Mouse (Mus musculus) gastrocnemius, postnatal 36 days (tissue): ENCODE data around the gene Apoc2. TPM values are rescaled to one million over a fixed set of nuclear protein-coding genes. Genes with fewer than 3 reads are reported as not detected.

Experiments used
- DNase-seq, 2 experiments: peaks; one replicate each; pipeline ENCODE4 v3.0.0; 2022
- intact Hi-C: fragments of 180-260 bp; cut with DNase I; formaldehyde crosslinking; loops from one replicate; pipeline ENCODE4 v1.15.1; 2025
- total RNA-seq, 2 experiments: library from RNA; stranded (reverse); gene quantifications; 2 replicates each; pipeline ENCODE4 v1.2.3; 2021

Gene Apoc2
- total RNA-seq, 2 experiments from 2014 or later = 0.99 TPM; not detected in 1

DNA sequence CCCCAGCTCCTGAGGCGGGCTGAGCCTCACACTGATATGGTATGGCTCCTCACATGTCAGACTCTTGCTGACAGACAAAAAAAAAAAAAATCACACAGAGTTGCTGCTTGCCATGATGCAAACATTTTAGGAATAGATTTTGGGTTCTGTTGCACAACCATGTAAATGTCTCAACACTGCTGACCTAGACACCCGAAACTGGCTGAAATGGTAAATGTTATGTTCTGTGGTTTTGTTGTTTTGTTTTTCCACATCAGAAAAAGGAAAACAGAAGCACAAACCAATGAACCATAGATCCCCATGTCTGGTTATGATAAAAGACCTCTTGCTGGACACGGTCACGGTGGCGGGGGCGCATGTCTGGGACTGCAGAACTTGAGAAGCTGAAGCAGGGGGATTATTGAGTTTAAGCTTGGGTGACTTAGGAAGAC, 6.0 kb upstream of the Apoc2 start:
- DNase-seq = no peak
- intact Hi-C loops = no loop called here

DNA sequence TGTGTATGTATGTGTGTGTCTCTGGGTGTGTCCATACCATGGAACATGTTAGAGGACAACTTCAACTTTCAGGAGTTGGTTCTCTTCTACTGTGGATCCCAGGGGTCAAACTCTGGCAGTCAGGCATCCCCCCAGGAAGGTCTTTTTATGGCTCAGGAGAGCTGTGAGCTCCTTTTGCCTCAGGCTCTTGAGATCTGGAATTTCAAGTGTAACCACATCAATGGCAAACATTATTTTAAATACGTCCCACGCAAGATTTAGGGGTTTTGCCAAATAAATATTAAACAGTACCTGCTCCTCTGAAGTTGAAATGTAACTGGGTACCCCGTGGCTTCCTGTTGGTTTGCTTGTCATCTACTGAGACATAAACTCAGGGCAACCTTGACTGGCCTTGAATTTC, 5.2 kb upstream of the Apoc2 start:
- intact Hi-C loops = no loop called here
- no peak for DNase-seq

DNA sequence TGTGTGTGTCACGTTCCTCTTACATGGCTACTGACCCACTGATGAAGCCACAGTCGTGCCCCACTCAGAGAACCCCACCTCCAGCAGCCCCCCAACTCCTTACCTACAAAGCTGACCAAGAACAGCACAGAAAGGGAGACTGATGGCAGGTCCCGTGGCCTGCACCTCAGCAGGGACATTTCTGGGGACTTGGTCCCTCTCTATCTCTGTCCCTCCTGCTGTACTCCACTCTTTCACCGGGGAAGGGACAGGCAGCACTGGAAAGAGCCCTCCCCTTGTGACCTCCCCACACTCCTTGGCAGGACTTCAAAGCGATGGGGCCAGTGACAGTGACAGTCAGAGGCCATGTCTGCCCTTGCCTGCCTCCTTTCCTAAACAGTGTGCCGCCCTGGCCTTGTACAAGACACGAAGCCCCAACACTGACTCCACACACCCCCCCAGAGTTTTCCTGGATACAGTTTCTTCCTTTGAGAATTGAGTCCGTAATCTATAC, 3.5 kb upstream of the Apoc2 start, which contains the start of the genes Gm44805 and Apoc4:
Gene Gm44805, minus strand, starts transcription at position 222 of the 493 bp plus-strand sequence.
Gene Apoc4, minus strand, starts transcription at position 278 of the 493 bp plus-strand sequence.
- no peak for DNase-seq
- intact Hi-C loops = no loop called here

DNA sequence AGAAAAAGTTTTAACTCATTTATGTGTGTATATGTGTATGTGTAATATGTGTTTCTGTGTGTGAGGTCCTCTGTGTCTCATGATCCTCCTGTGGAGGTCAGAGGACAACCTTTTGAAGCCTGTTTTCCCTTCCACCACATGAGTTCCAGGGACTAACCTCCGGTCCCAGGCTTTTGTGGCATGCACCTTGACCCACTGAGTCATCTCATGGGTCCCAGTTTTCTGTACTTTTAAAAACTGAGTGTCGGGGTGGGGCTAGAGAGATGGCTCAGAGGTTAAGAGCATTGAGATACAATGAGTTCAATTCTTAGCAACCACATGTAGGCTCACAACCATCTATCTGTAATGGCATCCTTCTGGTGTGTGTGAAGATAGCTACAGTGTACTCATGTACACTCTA, 3.0 kb upstream of the Apoc2 start:
- intact Hi-C loops = no loop called here
- no peak for DNase-seq

DNA sequence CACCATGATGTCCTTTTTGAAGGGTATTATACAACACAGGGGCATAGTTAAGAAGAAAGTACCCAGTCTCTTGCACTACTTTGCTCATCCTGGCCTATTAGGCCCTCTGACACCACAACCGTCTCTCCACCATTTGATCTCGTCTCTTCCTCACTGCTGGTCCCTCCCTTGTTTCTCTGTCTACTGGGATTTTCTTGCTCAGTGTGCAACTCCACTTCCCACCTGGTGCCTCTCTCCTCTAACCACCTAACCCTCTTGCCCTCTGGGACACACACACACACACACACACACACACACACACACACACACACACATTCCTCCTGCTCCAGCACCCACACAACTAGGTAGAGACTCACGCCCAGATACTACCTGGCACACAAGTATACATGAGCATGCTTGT, 1.2 kb upstream of the Apoc2 start:
- intact Hi-C loops = loop anchor here (10.0 kb wide), 1 partner anchor 116 kb away; the partner anchor contains the start of gene Cblc
- no peak for DNase-seq

DNA sequence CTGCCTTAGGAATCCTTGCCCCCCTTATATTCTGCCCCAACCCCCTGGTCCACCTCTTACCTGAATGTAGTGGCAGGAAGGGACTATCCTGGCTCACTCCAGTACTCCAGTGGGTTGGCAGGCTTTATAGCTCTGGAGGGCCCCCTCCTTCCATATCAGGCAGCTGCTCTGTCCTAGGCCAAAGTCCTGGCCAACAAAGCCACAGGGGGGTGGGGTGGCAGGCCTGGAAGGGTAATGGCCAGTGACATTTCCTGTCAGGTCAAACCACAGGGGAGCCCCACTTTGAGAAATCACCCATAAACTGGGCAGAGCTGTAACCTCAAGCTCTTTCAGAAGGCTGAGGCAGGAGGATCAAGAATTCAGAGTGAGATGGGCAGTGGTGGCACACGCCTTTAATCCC, 1.1 kb downstream of the Apoc2 start:
- intact Hi-C loops = loop anchor here (10.0 kb wide), 1 partner anchor 118 kb away; the partner anchor contains the start of gene Cblc
- no peak for DNase-seq

DNA sequence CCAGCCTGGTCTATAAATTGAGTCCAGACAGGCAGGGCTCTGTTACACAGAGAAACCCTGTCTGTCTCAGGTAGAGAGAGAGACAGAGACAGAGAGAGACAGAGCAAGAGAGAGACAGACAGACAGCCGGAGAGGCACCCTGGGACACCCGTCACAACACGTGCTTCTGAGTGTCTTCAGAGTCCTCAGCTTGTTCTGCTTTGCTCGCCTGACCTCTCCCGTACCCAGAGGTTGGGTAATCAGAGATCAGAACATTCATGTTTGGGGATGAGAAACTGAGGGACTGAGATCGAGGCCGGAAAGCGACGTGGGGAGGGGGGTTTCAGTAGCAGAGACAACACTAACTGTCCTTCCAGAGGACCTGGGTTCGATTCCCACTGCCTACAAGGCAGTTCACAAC, 1.9 kb downstream of the Apoc2 start:
- no peak for DNase-seq

DNA sequence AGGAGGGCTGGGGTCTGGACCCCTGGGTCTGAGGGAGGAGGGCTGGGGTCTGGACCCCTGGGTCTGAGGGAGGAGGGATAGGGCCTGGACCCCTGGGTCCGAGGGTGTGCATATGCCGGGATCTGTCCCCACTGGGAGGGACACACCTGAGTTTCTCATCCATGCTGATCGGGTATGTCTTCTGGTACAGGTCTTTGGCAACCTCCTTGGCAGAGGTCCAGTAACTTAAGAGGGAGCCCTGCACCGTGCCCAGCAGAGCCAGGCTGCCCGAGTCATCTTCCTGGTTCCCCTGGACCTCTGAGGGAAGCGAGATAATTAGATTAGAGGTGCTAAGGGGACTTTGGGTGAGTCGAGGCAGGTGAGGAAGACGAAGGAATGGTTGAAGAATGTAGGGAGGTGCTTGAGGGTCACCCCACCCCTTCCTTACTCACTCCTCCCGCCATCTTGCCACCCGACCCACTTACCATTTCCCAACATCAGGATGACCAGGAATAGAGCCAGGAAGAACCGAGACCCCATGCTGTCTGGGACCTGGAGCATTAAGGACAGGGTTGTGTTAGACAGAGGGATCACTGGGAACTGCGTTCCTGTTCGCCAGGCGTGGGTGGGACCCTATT, 4.5 kb downstream of the Apoc2 start:
- no peak for DNase-seq

More for the DNA sequence above, 1.9 kb downstream of the Apoc2 start:
- intact Hi-C loops = loop anchor here (10.0 kb wide), 1 partner anchor 119 kb away; the partner anchor contains the start of gene Cblc

DNA sequence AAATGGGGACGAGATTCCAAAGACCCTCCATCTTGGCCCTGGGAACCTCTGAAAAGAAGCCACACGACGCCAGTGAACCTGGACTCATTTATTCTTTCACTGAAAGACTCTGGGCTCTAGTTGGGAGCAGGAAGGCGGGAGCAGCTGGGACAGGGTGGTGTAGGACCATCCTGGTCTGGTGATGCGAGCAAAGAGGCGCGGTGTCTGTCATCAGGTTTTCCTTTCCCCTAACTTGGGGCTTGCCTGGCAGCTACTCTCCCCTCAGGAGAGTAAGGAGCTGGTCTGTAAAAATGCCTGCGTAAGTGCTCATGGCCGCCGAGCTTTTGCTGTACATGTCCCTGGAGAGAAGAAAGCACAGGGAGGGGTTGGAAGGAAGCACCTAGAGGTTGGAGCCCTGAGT, 6.2 kb downstream of the Apoc2 start:
- DNase-seq = no peak
- intact Hi-C loops = loop anchor here (10.0 kb wide), 1 partner anchor 123 kb away; the partner anchor contains the start of gene Cblc

More for the DNA sequence above, 4.5 kb downstream of the Apoc2 start:
- intact Hi-C loops = loop anchor here (10.0 kb wide), 1 partner anchor 122 kb away; the partner anchor contains the start of gene Cblc

DNA sequence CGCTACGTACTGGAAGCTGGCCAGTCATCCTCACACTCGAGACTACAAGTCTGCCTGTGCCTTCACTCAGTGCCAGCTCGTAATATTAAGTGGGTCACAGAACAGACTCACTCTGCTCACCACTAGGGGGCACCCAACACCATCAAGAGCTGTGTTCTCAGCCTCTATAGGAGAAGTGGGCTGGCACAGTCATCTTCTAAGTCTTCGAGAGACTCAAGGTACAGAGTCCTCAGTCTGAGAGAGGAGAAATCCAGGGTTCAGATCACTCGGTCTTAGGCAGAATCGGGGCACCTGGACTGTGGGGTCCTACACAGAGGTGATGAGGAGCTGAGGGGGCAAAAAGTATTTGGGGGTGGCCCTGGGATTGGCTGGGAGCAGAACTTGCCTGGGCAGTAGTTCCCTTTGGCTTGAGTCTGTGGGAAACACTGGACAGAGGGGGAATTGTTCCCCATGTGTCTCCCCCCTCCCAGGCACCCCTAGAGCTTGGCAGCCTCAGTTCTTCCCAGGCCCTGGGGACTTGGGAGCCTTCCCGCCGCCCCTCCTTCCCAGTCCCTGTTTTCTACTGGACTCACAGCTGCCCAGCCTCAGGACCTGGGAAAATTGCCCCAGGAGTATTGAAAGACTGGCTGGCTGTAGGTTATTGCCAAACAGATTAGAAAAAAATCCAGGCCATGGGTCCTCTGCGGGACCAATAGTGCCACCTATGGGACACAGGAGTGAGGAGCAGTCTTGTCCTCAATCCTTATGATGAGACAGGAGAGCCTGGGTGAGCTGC, 8.6 kb downstream of the Apoc2 start:
- intact Hi-C loops = loop anchor here (2.0 kb wide), 1 partner anchor 44 kb away; no protein-coding TSS in a partner anchor
- DNase-seq = peak; percentile 78 to 89

DNA sequence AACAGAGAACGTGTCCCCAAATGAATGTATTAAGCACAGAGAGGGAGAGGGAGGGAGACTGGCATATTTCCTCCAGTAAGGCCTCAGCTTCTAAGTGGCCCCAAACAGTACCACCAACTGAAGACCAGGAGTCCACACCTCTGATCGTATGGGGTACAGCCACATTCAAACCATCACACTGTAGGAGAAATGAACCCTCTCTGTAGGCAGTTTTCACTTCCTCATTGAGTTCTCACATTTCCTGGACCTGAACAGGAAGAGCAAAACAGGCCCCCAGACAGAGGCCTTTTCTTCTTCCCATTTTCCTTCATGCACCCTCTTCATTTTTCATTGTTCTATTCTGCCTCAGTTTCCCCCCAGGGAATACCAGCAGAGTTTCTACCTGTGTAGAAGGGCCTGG, 10.3 kb downstream of the Apoc2 start:
- no peak for DNase-seq
- intact Hi-C loops = no loop called here

DNA sequence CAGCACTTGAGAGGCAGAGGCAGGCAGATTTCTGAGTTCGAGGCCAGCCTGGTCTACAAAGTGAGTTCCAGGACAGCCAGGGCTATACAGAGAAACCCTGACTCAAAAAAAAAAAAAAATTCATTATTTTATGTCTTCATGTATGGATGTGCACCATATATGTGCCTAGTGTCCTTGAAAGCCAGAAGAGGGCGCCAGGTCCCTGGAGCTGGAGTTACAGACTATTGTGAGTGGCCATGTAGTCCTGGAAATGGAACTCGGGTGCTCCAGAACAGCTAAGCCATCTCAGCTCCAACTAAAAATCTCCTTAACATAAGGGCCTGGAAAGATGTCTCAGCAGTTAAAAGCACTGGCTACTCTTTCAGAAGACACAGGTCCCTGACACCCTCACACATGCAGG, 11.0 kb downstream of the Apoc2 start:
- intact Hi-C loops = no loop called here
- no peak for DNase-seq

DNA sequence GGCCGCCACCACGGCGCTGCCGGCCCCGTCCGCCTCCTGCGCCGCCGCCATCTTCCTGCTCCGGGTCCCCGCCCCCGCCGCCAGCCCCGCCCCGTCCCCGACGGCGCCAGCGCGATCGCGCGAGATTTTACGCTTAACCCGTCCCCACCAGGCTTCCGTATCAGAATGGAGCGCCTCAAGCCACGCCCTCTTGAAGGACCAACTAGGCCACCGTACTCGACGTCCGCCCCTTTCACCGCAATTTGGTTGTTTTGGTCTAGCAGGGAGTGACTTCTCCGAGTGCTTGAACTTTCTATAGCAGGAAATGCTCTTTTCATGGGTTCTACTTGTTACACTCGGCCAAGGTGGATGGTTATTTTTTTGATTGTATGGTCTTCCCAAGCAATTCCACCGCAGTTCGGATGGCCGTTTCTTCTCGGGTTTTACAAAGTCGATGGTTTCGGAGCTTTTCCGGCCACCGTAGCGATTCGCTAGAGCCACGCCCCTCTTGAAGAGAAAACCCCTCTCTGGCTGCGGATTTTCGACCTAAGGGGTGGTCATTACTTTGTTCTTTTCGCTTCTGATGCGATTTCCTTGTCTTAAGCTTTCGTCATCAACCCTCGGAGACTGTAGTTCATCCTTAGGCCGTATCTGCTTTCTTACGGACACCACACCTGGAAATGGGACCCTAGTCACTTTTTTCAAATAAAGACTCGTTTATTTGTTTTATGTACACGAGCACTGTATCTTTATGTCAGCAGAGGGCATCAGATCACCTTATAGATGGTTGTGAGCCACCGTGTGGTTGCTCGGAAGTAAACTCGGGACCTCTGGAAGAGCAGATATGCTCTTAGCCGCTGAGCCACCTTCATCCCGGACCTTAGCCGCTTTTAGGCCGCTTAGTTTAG, 12.5 kb downstream of the Apoc2 start, which contains the start of gene Clptm1:
Gene Clptm1, minus strand, starts transcription at position 79 of the 887 bp plus-strand sequence.
- peak; percentile 91 to 96 for DNase-seq
- intact Hi-C loops = no loop called here

DNA sequence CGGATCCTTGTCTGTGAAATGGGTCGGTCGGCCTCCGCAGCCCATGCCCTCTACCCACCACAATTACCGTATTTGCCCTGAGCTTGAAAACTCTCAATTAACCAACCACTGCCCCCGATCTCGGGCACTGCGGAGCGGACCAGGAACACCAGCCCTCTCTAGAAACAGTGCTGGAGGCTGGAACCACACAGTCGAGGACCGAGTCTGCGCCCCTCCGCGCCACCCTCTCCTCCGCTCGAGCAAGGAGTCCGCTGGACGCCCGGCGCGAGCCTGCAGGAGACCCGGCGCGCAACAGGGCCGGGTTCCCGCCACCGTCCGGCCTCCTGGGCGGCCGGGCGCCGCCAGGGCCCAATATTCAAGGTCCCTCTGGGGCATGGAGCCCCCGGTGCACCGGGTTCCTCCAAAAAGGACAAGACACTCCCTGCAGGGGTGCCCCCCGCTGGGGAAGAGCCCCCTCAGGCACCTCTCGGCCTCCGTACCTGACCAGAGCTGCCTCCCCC, 13.2 kb downstream of the Apoc2 start:
- intact Hi-C loops = no loop called here

DNA sequence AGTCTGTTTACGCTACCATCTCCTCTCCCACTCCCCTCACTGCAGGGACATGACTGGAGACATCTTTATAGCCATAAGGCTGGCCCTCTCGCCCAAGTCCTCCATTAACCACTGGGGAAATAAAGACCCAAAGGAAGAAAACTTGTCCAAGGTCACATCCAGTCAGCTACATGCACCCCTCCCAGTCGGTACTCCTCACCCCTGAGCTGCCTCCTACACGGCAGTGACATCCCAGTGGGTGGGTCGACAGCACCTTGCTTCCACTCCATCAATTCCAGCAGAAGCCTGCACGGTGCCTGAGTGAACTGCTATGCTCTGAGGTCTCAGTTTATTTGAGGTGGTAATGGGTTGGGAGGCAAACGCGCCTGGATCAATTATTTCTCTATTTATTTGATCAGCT, 13.8 kb downstream of the Apoc2 start:
- intact Hi-C loops = no loop called here
- DNase-seq = no peak

More for the DNA sequence above, 13.2 kb downstream of the Apoc2 start:
- no peak for DNase-seq

DNA sequence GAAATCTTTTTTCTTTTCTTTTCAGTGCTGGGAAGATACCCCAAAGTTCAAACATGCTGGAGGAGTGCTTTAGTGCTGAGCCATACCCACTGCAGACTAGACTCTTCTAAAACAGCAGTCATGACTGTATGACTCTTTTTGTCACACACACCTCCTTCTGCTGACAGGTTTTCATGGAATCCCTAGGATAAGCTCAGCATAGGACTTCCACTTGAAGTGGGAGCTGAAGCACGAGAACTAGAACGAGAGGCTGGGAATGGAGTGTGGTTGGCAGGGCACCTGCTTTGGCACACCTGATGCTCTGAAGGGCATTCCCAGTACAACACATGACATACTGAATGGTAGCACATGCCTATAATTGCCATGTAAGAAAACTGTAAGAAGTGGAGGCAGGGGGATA, 25.1 kb downstream of the Apoc2 start:
- intact Hi-C loops = no loop called here
- DNase-seq = no peak

DNA sequence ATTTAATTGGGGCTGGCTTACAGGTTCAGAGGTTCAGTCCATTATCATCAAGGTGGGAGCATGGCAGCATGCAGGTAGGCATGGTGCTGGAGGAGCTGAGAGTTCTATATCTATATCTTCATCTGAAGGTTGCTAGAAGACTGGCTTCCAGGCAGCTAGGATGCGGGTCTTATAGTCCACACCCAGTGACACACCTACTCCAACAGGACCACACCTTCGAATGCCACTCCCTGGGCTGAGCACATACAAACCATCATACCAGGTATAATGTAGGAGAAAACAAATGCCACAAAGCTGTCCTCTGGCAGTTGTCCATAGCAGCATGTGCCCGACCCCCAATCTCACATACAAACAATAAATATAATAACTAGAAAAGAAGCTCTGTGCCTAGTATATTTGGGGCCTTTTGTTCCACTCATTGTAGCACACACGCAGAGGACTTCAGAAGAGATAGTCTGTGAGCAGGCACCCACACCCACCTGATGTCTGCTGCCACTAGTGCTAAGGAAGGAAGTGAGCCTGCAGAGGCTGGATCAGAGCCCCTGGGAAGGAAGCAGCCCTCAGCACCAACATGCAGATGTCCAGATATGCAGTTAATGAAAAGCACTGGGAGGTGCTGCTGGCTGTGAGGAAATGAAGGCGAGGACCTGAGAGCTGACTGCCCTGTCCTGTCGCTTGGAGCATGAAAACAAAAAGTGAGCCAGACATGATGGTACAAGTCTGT, 26.5 kb downstream of the Apoc2 start:
- no peak for DNase-seq
- intact Hi-C loops = no loop called here

DNA sequence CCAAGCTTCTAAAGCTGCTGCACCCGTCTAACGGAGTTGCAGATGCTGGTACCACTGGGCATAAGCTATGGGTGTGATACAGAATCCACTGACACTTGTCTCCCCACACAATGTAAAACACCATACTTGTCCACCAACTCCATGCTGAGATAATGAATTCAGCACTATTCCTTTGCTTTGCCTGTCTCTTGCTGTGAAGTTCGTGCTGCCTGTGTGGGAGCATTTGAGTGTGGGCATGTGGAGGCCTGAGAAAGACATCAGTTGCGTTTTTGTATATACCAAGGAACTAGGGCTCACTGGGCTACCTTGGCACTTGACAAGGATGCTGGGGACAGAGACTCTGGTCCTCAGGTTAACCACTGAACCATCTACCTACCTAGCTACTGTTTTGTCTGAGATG, 36.5 kb downstream of the Apoc2 start:
- intact Hi-C loops = no loop called here
- DNase-seq = no peak

DNA sequence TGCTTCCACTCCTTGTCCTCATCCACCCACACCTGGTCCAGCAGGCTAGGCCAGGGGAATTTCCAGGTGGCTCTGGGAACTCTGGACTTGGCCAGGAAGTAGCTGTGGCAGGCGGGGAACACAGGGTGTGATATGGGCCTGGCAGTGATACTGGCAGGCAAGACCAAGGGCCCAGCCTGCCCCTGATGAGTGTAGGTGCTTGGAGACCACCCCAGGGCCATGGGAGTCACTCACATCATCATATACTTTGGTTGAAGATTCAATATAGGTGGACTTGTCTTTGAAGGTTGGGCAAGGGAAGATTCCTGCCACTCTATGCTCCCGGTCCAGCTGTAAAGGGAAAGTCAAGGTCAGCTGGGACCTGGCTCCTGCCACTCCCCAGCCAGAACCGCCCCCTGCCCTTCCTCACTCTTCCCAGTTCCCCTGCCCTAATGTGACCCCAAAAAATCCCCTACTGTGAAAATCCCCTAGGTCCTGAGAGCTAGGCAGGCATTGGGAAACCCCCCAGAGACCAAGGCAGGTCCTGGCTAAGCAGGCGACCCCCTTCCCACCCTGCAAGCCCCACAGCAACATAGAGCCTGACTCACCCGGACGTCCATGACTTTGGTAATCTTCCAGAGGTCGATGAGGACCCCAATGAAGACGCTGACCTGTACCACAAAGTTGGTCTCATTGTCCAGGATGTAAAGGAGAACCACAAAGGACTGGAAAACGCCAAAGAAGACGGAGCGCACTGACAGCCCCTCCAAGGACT, 42.5 kb downstream of the Apoc2 start:
- intact Hi-C loops = no loop called here

More for the DNA sequence above, 42.5 kb downstream of the Apoc2 start:
- DNase-seq = no peak
